Mouse (Mus musculus) embryonic facial prominence, embryonic 11.5 days (tissue): ENCODE data around the gene Hoxb2. TPM values are rescaled to one million over a fixed set of nuclear protein-coding genes. Genes with fewer than 3 reads are reported as not detected.
A peak's percentile ranks its signal among the peaks of the same experiment; 100 is the strongest.

Experiments used
- ATAC-seq: fragments of 200-750 bp; cut with Nextera tagmentation; replicated peaks from 2 replicates; pipeline ENCODE4 v1.8.0; 2017; ENCODE audit warnings: low read depth; ENCODE audit not compliant: insufficient number of reproducible peaks, low FRiP score, low TSS enrichment
- DNase-seq: peaks from one replicate; pipeline ENCODE4 v3.0.0-alpha.2; 2015; ENCODE audit warnings: low spot score
- H3K27ac ChIP-seq: fragments of 300-500 bp; sonication (generic); replicated peaks from 2 replicates; pipeline ENCODE4 v1.5.1; 2014; ENCODE audit warnings: mild to moderate bottlenecking, low read depth, low read length, control low read depth
- H3K27me3 ChIP-seq: fragments of 300-500 bp; sonication (generic); 2 replicates; pipeline ENCODE4 v1.6.1; 2014; ENCODE audit warnings: mild to moderate bottlenecking, low read length, moderate library complexity, mixed read lengths; ENCODE audit not compliant: control insufficient read depth, insufficient read depth
- H3K36me3 ChIP-seq: fragments of 300-500 bp; sonication (generic); replicated peaks from 2 replicates; pipeline ENCODE4 v1.6.1; 2014; ENCODE audit warnings: low read depth, mild to moderate bottlenecking, low read length, moderate library complexity, mixed read lengths; ENCODE audit not compliant: control insufficient read depth, insufficient read depth
- H3K4me1 ChIP-seq: fragments of 300-500 bp; sonication (generic); 2 replicates; pipeline ENCODE4 v1.6.1; 2014; ENCODE audit warnings: low read length, mixed read lengths; ENCODE audit not compliant: control insufficient read depth, insufficient read depth
- H3K4me2 ChIP-seq: fragments of 300-500 bp; sonication (generic); 2 replicates; pipeline ENCODE4 v1.6.1; 2014; ENCODE audit warnings: low read depth, mild to moderate bottlenecking, control low read depth, low read length, moderate library complexity
- H3K4me3 ChIP-seq: fragments of 300-500 bp; sonication (generic); 2 replicates; pipeline ENCODE4 v1.5.1; 2014; ENCODE audit warnings: low read depth, low read length, control low read depth
- H3K9ac ChIP-seq: fragments of 300-500 bp; sonication (generic); replicated peaks from 2 replicates; pipeline ENCODE4 v1.6.1; 2014; ENCODE audit warnings: mild to moderate bottlenecking, control low read depth, low read length
- H3K9me3 ChIP-seq: fragments of 300-500 bp; sonication (generic); replicated peaks from 2 replicates; pipeline ENCODE4 v1.6.1; 2016; ENCODE audit warnings: mild to moderate bottlenecking, low read length, inconsistent platforms, mixed read lengths; ENCODE audit not compliant: control insufficient read depth
- WGBS: fragments of 180-500 bp; shearing (Covaris S2); extraction: QIAGEN DNeasy Blood & Tissue Kit; methylation state at CpG from one replicate; pipeline ENCODE4 v1.1.7; 2014; 5-methylcytosine and 5-hydroxymethylcytosine counted together
- polyA plus RNA-seq: library from polyadenylated mRNA; unstranded; fragments of >200 nt; fragmentation: Nextera tagmentation; extraction: Ambion mirVana; gene quantifications from 2 replicates; pipeline ENCODE4 v1.2.1, GENCODE M21; 2014

The Hoxb2 gene
- polyA plus RNA-seq, 1 experiment from 2014 or later: 6.3 TPM

GRCm38 (mm10) chr11:96347717-96348116 is 2.6 kb upstream of the Hoxb2 start:
- Histone ChIP-seq H3K4me3 (no peak overlapping the region), H3K27ac (no peak overlapping the region), H3K4me1 (no peaks in the 10 kb centered on the region), H3K9me3 (no peaks in the 10 kb centered on the region), H3K27me3 (peaks cover 89% of the 10 kb centered on the region), H3K36me3 (no peaks in the 10 kb centered on the region), H3K4me2 (no peak overlapping the region), H3K9ac (no peak overlapping the region)
- no peak for ATAC-seq
- whole genome bisulfite sequencing: 7% methylated on average over 4 of the region's 4 CpGs
- no peak for DNase-seq

GRCm38 (mm10) chr11:96348141-96348928 is 2.0 kb upstream of the Hoxb2 start:
- Histone ChIP-seq H3K4me3 (no peak overlapping the region), H3K27ac (no peak overlapping the region), H3K9ac (no peak overlapping the region), H3K36me3 (no peaks in the 10 kb centered on the region), H3K4me1 (no peaks in the 10 kb centered on the region), H3K4me2 (no peak overlapping the region), H3K27me3 (peaks cover 91% of the 10 kb centered on the region), H3K9me3 (no peaks in the 10 kb centered on the region)
- no peak for ATAC-seq
- DNase-seq: no peak
- WGBS: 5% methylated on average over 21 of the region's 21 CpGs

- Histone ChIP-seq H3K9ac (no peak overlapping the region), H3K4me2 (no peak overlapping the region), H3K4me1 (no peaks in the 10 kb centered on the region), H3K9me3 (no peaks in the 10 kb centered on the region), H3K27ac (no peak overlapping the region), H3K27me3 (peaks cover 85% of the 10 kb centered on the region), H3K36me3 (no peaks in the 10 kb centered on the region), H3K4me3 (no peak overlapping the region)
- no peak for DNase-seq
- WGBS: 7% methylated on average over 3 of the region's 3 CpGs
- ATAC-seq: no peak
Observed at GRCm38 (mm10) chr11:96348988-96349387, 1.3 kb upstream of the Hoxb2 start.

GRCm38 (mm10) chr11:96349491-96350340 is 609 bp upstream of the Hoxb2 start:
- Histone ChIP-seq H3K9ac (no peak overlapping the region), H3K4me3 (no peak overlapping the region), H3K4me1 (no peaks in the 10 kb centered on the region), H3K9me3 (no peaks in the 10 kb centered on the region), H3K36me3 (no peaks in the 10 kb centered on the region), H3K27ac (no peak overlapping the region), H3K4me2 (no peak overlapping the region), H3K27me3 (peaks cover 85% of the 10 kb centered on the region)
- 2% methylated on average over 14 of the region's 14 CpGs for WGBS
- ATAC-seq (no peak), DNase-seq (no peak)

- no peak overlapping the region for H3K4me3 ChIP-seq
- H3K27ac ChIP-seq: no peak overlapping the region; the same call in 1 of the 2 replicates
- H3K36me3 ChIP-seq: no peaks in the 10 kb centered on the region
- no peaks in the 10 kb centered on the region for H3K4me1 ChIP-seq
- WGBS: 8% methylated on average over 2 of the region's 2 CpGs
- no peak overlapping the region for H3K4me2 ChIP-seq
- peaks cover 79% of the 10 kb centered on the region for H3K27me3 ChIP-seq
- H3K9me3 ChIP-seq: no peaks in the 10 kb centered on the region
- ATAC-seq: no peak
- no peak for DNase-seq
- H3K9ac ChIP-seq: no peak overlapping the region
Observed at GRCm38 (mm10) chr11:96350791-96351190, 466 bp downstream of the Hoxb2 start.

- Histone ChIP-seq H3K4me1 (no peaks in the 10 kb centered on the region), H3K4me2 (no peak overlapping the region), H3K9ac (no peak overlapping the region), H3K27ac (no peak overlapping the region; the same call in 1 of the 2 replicates), H3K36me3 (no peaks in the 10 kb centered on the region), H3K9me3 (no peaks in the 10 kb centered on the region), H3K27me3 (peaks cover 79% of the 10 kb centered on the region), H3K4me3 (no peak overlapping the region)
- ATAC-seq (no peak), DNase-seq (no peak)
- 3% methylated on average over 11 of the region's 11 CpGs for WGBS
Observed at GRCm38 (mm10) chr11:96351312-96351711, 987 bp downstream of the Hoxb2 start.

GRCm38 (mm10) chr11:96351831-96352230 is 1.5 kb downstream of the Hoxb2 start:
- Histone ChIP-seq H3K4me2 (no peak overlapping the region), H3K4me1 (no peaks in the 10 kb centered on the region), H3K4me3 (peak overlapping the region; percentile 39), H3K27ac (peak overlapping the region; percentile 68), H3K27me3 (peaks cover 78% of the 10 kb centered on the region), H3K36me3 (no peaks in the 10 kb centered on the region), H3K9ac (peak overlapping the region; percentile 62), H3K9me3 (no peaks in the 10 kb centered on the region)
- DNase-seq (no peak), ATAC-seq (no peak)
- under 1% methylated on average over 22 of the region's 22 CpGs for WGBS
